Comparison of ENCODE assay signal across 13 mouse cellular contexts in genomic region chr8:91304481-91305386, GRCm38 (mm10). TPM values are rescaled to one million over a fixed set of nuclear protein-coding genes. Genes with fewer than 3 reads are reported as not detected.
DNase-seq lines count a peak whose midpoint lies in the region; ATAC-seq and TF ChIP-seq lines count a peak whose summit lies in the region.
"Had no signal": no experiment of that assay in that cellular context is flagged by ENCODE, and none has a peak within 500 bp of the region (broad histone marks: within the 10 kb centered on the region; RNA-seq: fewer than 3 reads in every experiment).

No protein-coding gene starts in this region.

- TF ChIP-seq POLR2A in heart, adult 2 months (IDR thresholded peaks at IDR 0.05; ENCODE audit: insufficient read depth, low read depth, low read length), result no peak
- no peak for TF ChIP-seq POLR2A in lung, adult 2 months (IDR thresholded peaks at IDR 0.05; ENCODE audit: borderline replicate concordance, extremely low read depth, low read depth, low read length)

- H3K27me3 ChIP-seq in heart, adult 2 months (ENCODE audit: control insufficient read depth, insufficient read depth, low read length), result no peaks in the 10 kb centered on the region
- no peaks in the 10 kb centered on the region for H3K27me3 ChIP-seq in embryonic facial prominence, embryonic 14.5 days (replicated peaks; ENCODE audit: control insufficient read depth, insufficient read depth, low read length)
- no peaks in the 10 kb centered on the region for H3K27me3 ChIP-seq in stomach, embryonic 16.5 days (ENCODE audit: control insufficient read depth, insufficient read depth, low read length)
- H3K27me3 ChIP-seq: hindbrain, embryonic 13.5 days; midbrain, embryonic 12.5 days; neural tube, embryonic 15.5 days had no signal

- no peak for TF ChIP-seq EP300 in heart, adult 2 months (IDR thresholded peaks at IDR 0.05; ENCODE audit: insufficient read depth, low read depth, low read length)

- peak; percentile 52 for TF ChIP-seq CTCF in heart, adult 2 months (IDR thresholded peaks at IDR 0.05)
- TF ChIP-seq CTCF in lung, adult 2 months (IDR thresholded peaks at IDR 0.05; ENCODE audit: insufficient read depth, low read length), result no peak

- H3K4me2 ChIP-seq in embryonic facial prominence, embryonic 14.5 days (ENCODE audit: low read depth, low read length), result no peak overlapping the region
- no peak overlapping the region for H3K4me2 ChIP-seq in stomach, embryonic 16.5 days (ENCODE audit: low read depth, low read length)
- H3K4me2 ChIP-seq: hindbrain, embryonic 13.5 days; midbrain, embryonic 12.5 days; neural tube, embryonic 15.5 days had no signal

- no peak overlapping the region for H3K9ac ChIP-seq in heart, adult 2 months (ENCODE audit: low read depth, low read length)
- no peak overlapping the region for H3K9ac ChIP-seq in embryonic facial prominence, embryonic 14.5 days (ENCODE audit: low read depth, low read length)
- H3K9ac ChIP-seq in stomach, embryonic 16.5 days (ENCODE audit: low read length), result no peak overlapping the region
- H3K9ac ChIP-seq: hindbrain, embryonic 13.5 days; liver, embryonic 14.5 days; midbrain, embryonic 12.5 days; neural tube, embryonic 15.5 days had no signal

- ATAC-seq in embryonic facial prominence, embryonic 14.5 days (ENCODE audit: low read depth), result peak; percentile 77
- ATAC-seq in stomach, embryonic 16.5 days (ENCODE audit: insufficient read depth, low FRiP score), result no peak

- no peaks in the 10 kb centered on the region for H3K9me3 ChIP-seq in embryonic facial prominence, embryonic 14.5 days (ENCODE audit: control insufficient read depth, low read length)
- H3K9me3 ChIP-seq in stomach, embryonic 16.5 days (replicated peaks; ENCODE audit: control insufficient read depth, low read length), result no peaks in the 10 kb centered on the region
- H3K9me3 ChIP-seq: hindbrain, embryonic 13.5 days; midbrain, embryonic 12.5 days; neural tube, embryonic 15.5 days had no signal

- intact Hi-C loops in heart, adult 2 months (cut with DNase I), result no loop called here

- H3K4me3 ChIP-seq in heart, adult 2 months, result no peak overlapping the region
- no peak overlapping the region for H3K4me3 ChIP-seq in lung, adult 2 months (replicated peaks; ENCODE audit: extremely low read depth, low read depth, low read length)
- no peak overlapping the region for H3K4me3 ChIP-seq in embryonic facial prominence, embryonic 14.5 days (ENCODE audit: low read depth, low read length)
- no peak overlapping the region for H3K4me3 ChIP-seq in stomach, embryonic 16.5 days (replicated peaks; ENCODE audit: low read length)
- H3K4me3 ChIP-seq: hindbrain, embryonic 13.5 days; midbrain, embryonic 12.5 days; neural tube, embryonic 15.5 days had no signal

- DNase-seq in heart, adult 2 months, result no peak
- DNase-seq in heart, adult 9 months (ENCODE audit: low spot score in 2 of 2), result no peak
- peak; percentile 16 to 31 for DNase-seq in lung, postnatal 4 days
- no peak for DNase-seq in lung, adult 2 months
- peak; percentile 83 for DNase-seq in embryonic facial prominence, embryonic 14.5 days (ENCODE audit: low spot score)
- no peak for DNase-seq in cerebellum, postnatal 4 days (ENCODE audit: low spot score in 2 of 2)
- no peak for DNase-seq in left cerebral cortex, adult 18-20 months (ENCODE audit: low spot score in 2 of 2)
- DNase-seq: thymus, postnatal 36 days had no signal

- H3K4me1 ChIP-seq in heart, adult 2 months (ENCODE audit: control insufficient read depth, insufficient read depth, low read length), result no peaks in the 10 kb centered on the region
- H3K4me1 ChIP-seq in lung, adult 2 months (ENCODE audit: control insufficient read depth, insufficient read depth, low read length), result no peaks in the 10 kb centered on the region
- no peaks in the 10 kb centered on the region for H3K4me1 ChIP-seq in embryonic facial prominence, embryonic 14.5 days (ENCODE audit: control insufficient read depth, insufficient read depth, low read length)
- H3K4me1 ChIP-seq in stomach, embryonic 16.5 days (ENCODE audit: control insufficient read depth, insufficient read depth, low read length), result no peaks in the 10 kb centered on the region
- H3K4me1 ChIP-seq: hindbrain, embryonic 13.5 days; midbrain, embryonic 12.5 days; neural tube, embryonic 15.5 days had no signal

- H3K27ac ChIP-seq in heart, adult 2 months, result no peak overlapping the region
- H3K27ac ChIP-seq in embryonic facial prominence, embryonic 14.5 days (replicated peaks; ENCODE audit: low read depth, low read length), result no peak overlapping the region
- H3K27ac ChIP-seq in stomach, embryonic 16.5 days (ENCODE audit: low read length), result peak overlapping the region; percentile 38; the same call in 1 of the 2 replicates
- H3K27ac ChIP-seq: hindbrain, embryonic 13.5 days; liver, embryonic 14.5 days; midbrain, embryonic 12.5 days; neural tube, embryonic 15.5 days had no signal

- no peaks in the 10 kb centered on the region for H3K36me3 ChIP-seq in heart, adult 2 months (ENCODE audit: control insufficient read depth, insufficient read depth, low read length)
- H3K36me3 ChIP-seq in embryonic facial prominence, embryonic 14.5 days (ENCODE audit: control insufficient read depth, insufficient read depth, low read length), result peaks cover 32% of the 10 kb centered on the region
- no peaks in the 10 kb centered on the region for H3K36me3 ChIP-seq in stomach, embryonic 16.5 days (ENCODE audit: control insufficient read depth, insufficient read depth, low read length)

- WGBS in heart, adult 2 months, result 87% methylated on average over 17 of the region's 17 CpGs
- WGBS in lung, adult 2 months, result 80% methylated on average over 17 of the region's 17 CpGs
- WGBS in embryonic facial prominence, embryonic 14.5 days, result 65% methylated on average over 17 of the region's 17 CpGs
- WGBS in stomach, embryonic 16.5 days, result 78% methylated on average over 17 of the region's 17 CpGs

- H3K79me2 ChIP-seq in heart, adult 2 months (replicated peaks; ENCODE audit: control insufficient read depth, insufficient read depth, low read length), result no peaks in the 10 kb centered on the region

RNA-seq across cellular contexts. Expression of gene Rpgrip1l, which starts 8.3 kb away (rescaled TPM):
- total RNA-seq in heart, adult 2 months (2021), result 1 to 10 TPM; 3.2 to 3.6 TPM
- 0.88 and 1.4 TPM in 2 replicates for polyA plus RNA-seq in heart, adult 2 months (2012; rRNA removed)
- polyA plus RNA-seq in lung, adult 2 months (2012; rRNA removed), result 1.6 and 3.6 TPM in 2 replicates
- 8.6 and 13.8 TPM in 2 replicates for polyA plus RNA-seq in embryonic facial prominence, embryonic 14.5 days (2014; fragmentation: Nextera tagmentation; extraction: Ambion mirVana)
- 5.9 and 10.8 TPM in 2 replicates for polyA plus RNA-seq in stomach, embryonic 16.5 days (2015; fragmentation: Nextera tagmentation; extraction: Ambion mirVana)
- 10 to 100 TPM; 23.2 to 29.2 TPM for total RNA-seq in left cerebral cortex, adult 18-20 months (2021)

RNA-seq across cellular contexts. Expression of gene Fto, which starts 8.6 kb away (rescaled TPM):
- 10 to 100 TPM; 57.6 to 65.1 TPM for total RNA-seq in heart, adult 2 months (2021)
- 41.3 and 53.3 TPM in 2 replicates for polyA plus RNA-seq in heart, adult 2 months (2012; rRNA removed)
- 25.6 and 39.7 TPM in 2 replicates for polyA plus RNA-seq in lung, adult 2 months (2012; rRNA removed)
- polyA plus RNA-seq in embryonic facial prominence, embryonic 14.5 days (2014; fragmentation: Nextera tagmentation; extraction: Ambion mirVana), result 107 and 108 TPM in 2 replicates
- 73.4 and 74.2 TPM in 2 replicates for polyA plus RNA-seq in stomach, embryonic 16.5 days (2015; fragmentation: Nextera tagmentation; extraction: Ambion mirVana)
- total RNA-seq in left cerebral cortex, adult 18-20 months (2021), result 100 to 1,000 TPM; 159 to 163 TPM

Comparison
In these comparisons a context has a peak if more than half of its experiments do, and no peak if none do; other contexts are left out.
1. DNase-seq: peak in lung, postnatal 4 days (2 of 2) and embryonic facial prominence, embryonic 14.5 days (single experiment); none in heart, adult 2 months (0 of 2), heart, adult 9 months (0 of 2), lung, adult 2 months (single experiment), cerebellum, postnatal 4 days (0 of 2) and left cerebral cortex, adult 18-20 months (0 of 2).